Mouse (Mus musculus) C2C12 (cell line): ENCODE measurements around the gene Mfsd7a.

Experiments used
- CEBPB ChIP-seq: IDR thresholded peaks from one replicate; pipeline ENCODE4 v1.6.1; 2011; ENCODE audit warnings: low read depth, mild to moderate bottlenecking, control low read depth, moderate library complexity
- CTCF ChIP-seq: IDR thresholded peaks from one replicate; pipeline ENCODE4 v1.5.1; 2011; ENCODE audit not compliant: control insufficient read depth, insufficient read depth, insufficient read length
- FOSL1 ChIP-seq: IDR thresholded peaks from one replicate; pipeline ENCODE4 v1.8.0; 2011; ENCODE audit warnings: mild to moderate bottlenecking, low read length; ENCODE audit not compliant: poor library complexity, insufficient read depth, severe bottlenecking
- MAX ChIP-seq: IDR thresholded peaks from one replicate; pipeline ENCODE4 v1.6.1; 2011; ENCODE audit warnings: mild to moderate bottlenecking, control low read depth
- MYOD1 ChIP-seq: IDR thresholded peaks from one replicate; pipeline ENCODE4 v1.6.1; 2011; ENCODE audit warnings: low read depth; ENCODE audit not compliant: control insufficient read depth, insufficient read length
- MYOG ChIP-seq: IDR thresholded peaks from one replicate; pipeline ENCODE4 v1.6.1; 2011; ENCODE audit not compliant: control insufficient read depth, insufficient read length; ENCODE audit errors: extremely low read depth
- USF1 ChIP-seq: IDR thresholded peaks from one replicate; pipeline ENCODE4 v1.6.1; 2011; ENCODE audit warnings: low read depth, mild to moderate bottlenecking, control low read depth, moderate library complexity

GRCm38 (mm10) chr5:108436101-108436500 is 12.6 kb downstream of the Mfsd7a start:
- TF ChIP-seq CTCF (no peak), MAX (no peak), USF1 (no peak), MYOG (no peak), FOSL1 (no peak), MYOD1 (no peak), CEBPB (no peak)
